Mouse (Mus musculus) ovary, adult 18-20 months (tissue): ENCODE measurements around the gene Cacna1d.
A peak's percentile ranks its signal among the peaks of the same experiment; 100 is the strongest.

ENCODE experiments used
- DNase-seq: peaks from one replicate; pipeline ENCODE4 v3.0.0; 2022; ENCODE audit warnings: low spot score, mixed read lengths

The Cacna1d gene

GRCm38 (mm10) chr14:30329109-30329508 is 162.1 kb downstream of the Cacna1d start:
- no peak for DNase-seq

- no peak for DNase-seq
Observed at GRCm38 (mm10) chr14:30327452-30327851, 163.8 kb downstream of the Cacna1d start.

- DNase-seq: peak; percentile 63
Observed at GRCm38 (mm10) chr14:30327051-30327450, 164.2 kb downstream of the Cacna1d start.

GRCm38 (mm10) chr14:30326226-30326625 is 165.0 kb downstream of the Cacna1d start:
- DNase-seq: no peak

- DNase-seq: no peak
Observed at GRCm38 (mm10) chr14:30324994-30325393, 166.3 kb downstream of the Cacna1d start.

GRCm38 (mm10) chr14:30318715-30319437 is 172.4 kb downstream of the Cacna1d start:
- no peak for DNase-seq

- no peak for DNase-seq
Observed at GRCm38 (mm10) chr14:30318293-30318692, 173.0 kb downstream of the Cacna1d start.

GRCm38 (mm10) chr14:30317616-30318015 is 173.6 kb downstream of the Cacna1d start:
- DNase-seq: no peak

GRCm38 (mm10) chr14:30311206-30311889 is 179.9 kb downstream of the Cacna1d start:
- DNase-seq: no peak

- no peak for DNase-seq
Observed at GRCm38 (mm10) chr14:30310236-30310635, 181.0 kb downstream of the Cacna1d start.

- no peak for DNase-seq
Observed at GRCm38 (mm10) chr14:30306221-30306620, 185.0 kb downstream of the Cacna1d start.

- no peak for DNase-seq
Observed at GRCm38 (mm10) chr14:30299946-30300345, 191.3 kb downstream of the Cacna1d start.

GRCm38 (mm10) chr14:30297492-30297891 is 193.8 kb downstream of the Cacna1d start:
- no peak for DNase-seq

- DNase-seq: no peak
Observed at GRCm38 (mm10) chr14:30292135-30292463, 199.2 kb downstream of the Cacna1d start.

- no peak for DNase-seq
Observed at GRCm38 (mm10) chr14:30291389-30292134, 199.7 kb downstream of the Cacna1d start.

GRCm38 (mm10) chr14:30284446-30284845 is 206.8 kb downstream of the Cacna1d start:
- no peak for DNase-seq

- no peak for DNase-seq
Observed at GRCm38 (mm10) chr14:30284022-30284421, 207.2 kb downstream of the Cacna1d start.

GRCm38 (mm10) chr14:30275572-30275971 is 215.7 kb downstream of the Cacna1d start:
- no peak for DNase-seq

- DNase-seq: no peak
Observed at GRCm38 (mm10) chr14:30272976-30273375, 218.3 kb downstream of the Cacna1d start.

- no peak for DNase-seq
Observed at GRCm38 (mm10) chr14:30272523-30272922, 218.7 kb downstream of the Cacna1d start.

GRCm38 (mm10) chr14:30271856-30272255 is 219.4 kb downstream of the Cacna1d start:
- DNase-seq: no peak

GRCm38 (mm10) chr14:30270350-30270749 is 220.9 kb downstream of the Cacna1d start:
- no peak for DNase-seq

GRCm38 (mm10) chr14:30265728-30266127 is 225.5 kb downstream of the Cacna1d start:
- DNase-seq: no peak
